Mouse (Mus musculus): ENCODE data around the gene Cd24a. TPM values are rescaled to one million over a fixed set of nuclear protein-coding genes. Genes with fewer than 3 reads are reported as not detected.
A peak's percentile ranks its signal among the peaks of the same experiment; 100 is the strongest.

Cd24a gene
- polyA plus RNA-seq, 1 experiment from 2014 or later, result 206 TPM

- H3K4me3 ChIP-seq, result no peak overlapping the region
- H3K27ac ChIP-seq, result no peak overlapping the region
- 81% methylated on average over 5 of the region's 5 CpGs for WGBS
- H3K27me3 ChIP-seq (ENCODE audit: poor library complexity, severe bottlenecking), result peaks cover 8% of the 10 kb centered on the region; the same call in 1 of the 2 replicates
- no peaks in the 10 kb centered on the region for H3K36me3 ChIP-seq (replicated peaks)
- no peak for DNase-seq (ENCODE audit: extremely low spot score, low spot score)
- H3K4me1 ChIP-seq, result peaks cover 14% of the 10 kb centered on the region
- H3K9me3 ChIP-seq, result no peaks in the 10 kb centered on the region
These were observed 15.1 kb downstream of the Cd24a start for GRCm38 (mm10) chr10:43593182-43593581.

GRCm38 (mm10) chr10:43594187-43594586, 16.1 kb downstream of the Cd24a start:
- no peaks in the 10 kb centered on the region for H3K36me3 ChIP-seq (replicated peaks)
- H3K27me3 ChIP-seq (ENCODE audit: poor library complexity, severe bottlenecking), result no peaks in the 10 kb centered on the region
- DNase-seq (ENCODE audit: extremely low spot score, low spot score), result no peak
- no peak overlapping the region for H3K27ac ChIP-seq
- 88% methylated on average over 2 of the region's 2 CpGs for WGBS
- H3K4me3 ChIP-seq, result no peak overlapping the region
- H3K4me1 ChIP-seq, result peaks cover 8% of the 10 kb centered on the region
- H3K9me3 ChIP-seq, result no peaks in the 10 kb centered on the region

- no peaks in the 10 kb centered on the region for H3K36me3 ChIP-seq (replicated peaks)
- WGBS, result 82% methylated on average over 3 of the region's 3 CpGs
- H3K9me3 ChIP-seq, result no peaks in the 10 kb centered on the region
- H3K27me3 ChIP-seq (ENCODE audit: poor library complexity, severe bottlenecking), result no peaks in the 10 kb centered on the region
- H3K4me1 ChIP-seq, result peaks cover under 1% of the 10 kb centered on the region; the same call in 1 of the 2 replicates
- no peak overlapping the region for H3K27ac ChIP-seq
- H3K4me3 ChIP-seq, result no peak overlapping the region
- no peak for DNase-seq (ENCODE audit: extremely low spot score, low spot score)
These were observed 16.8 kb downstream of the Cd24a start for GRCm38 (mm10) chr10:43594894-43595293.

- WGBS, result 85% methylated on average over 2 of the region's 2 CpGs
- H3K4me3 ChIP-seq, result no peak overlapping the region
- H3K27me3 ChIP-seq (ENCODE audit: poor library complexity, severe bottlenecking), result no peaks in the 10 kb centered on the region
- DNase-seq (ENCODE audit: extremely low spot score, low spot score), result no peak
- H3K27ac ChIP-seq, result no peak overlapping the region
- no peaks in the 10 kb centered on the region for H3K36me3 ChIP-seq (replicated peaks)
- peaks cover 12% of the 10 kb centered on the region for H3K4me1 ChIP-seq
- H3K9me3 ChIP-seq, result no peaks in the 10 kb centered on the region
These were observed 20.1 kb downstream of the Cd24a start for GRCm38 (mm10) chr10:43598067-43598726.

- Histone ChIP-seq H3K27ac (no peak overlapping the region), H3K4me1 (peaks cover 12% of the 10 kb centered on the region), H3K9me3 (no peaks in the 10 kb centered on the region), H3K27me3 (ENCODE audit: poor library complexity, severe bottlenecking) (no peaks in the 10 kb centered on the region), H3K4me3 (no peak overlapping the region), H3K36me3 (replicated peaks) (no peaks in the 10 kb centered on the region)
- no peak for DNase-seq (ENCODE audit: extremely low spot score, low spot score)
- WGBS, result 94% methylated on average over 1 of the region's 1 CpGs
These were observed 23.0 kb downstream of the Cd24a start for GRCm38 (mm10) chr10:43601039-43601438.

GRCm38 (mm10) chr10:43601511-43602396, 23.7 kb downstream of the Cd24a start:
- no peaks in the 10 kb centered on the region for H3K36me3 ChIP-seq (replicated peaks)
- 0 out of 2 replicates have a peak overlapping the region, but pooled peaks have one; percentile 35 for H3K27ac ChIP-seq
- H3K4me1 ChIP-seq, result peaks cover 12% of the 10 kb centered on the region
- H3K9me3 ChIP-seq, result no peaks in the 10 kb centered on the region
- H3K4me3 ChIP-seq, result no peak overlapping the region
- WGBS, result 57% methylated on average over 14 of the region's 14 CpGs
- no peak for DNase-seq (ENCODE audit: extremely low spot score, low spot score)
- no peaks in the 10 kb centered on the region for H3K27me3 ChIP-seq (ENCODE audit: poor library complexity, severe bottlenecking)

- no peak overlapping the region for H3K27ac ChIP-seq
- no peaks in the 10 kb centered on the region for H3K27me3 ChIP-seq (ENCODE audit: poor library complexity, severe bottlenecking)
- WGBS, result 87% methylated on average over 4 of the region's 4 CpGs
- H3K36me3 ChIP-seq (replicated peaks), result no peaks in the 10 kb centered on the region
- no peak for DNase-seq (ENCODE audit: extremely low spot score, low spot score)
- no peaks in the 10 kb centered on the region for H3K9me3 ChIP-seq
- H3K4me1 ChIP-seq, result peaks cover 12% of the 10 kb centered on the region
- no peak overlapping the region for H3K4me3 ChIP-seq
These were observed 26.0 kb downstream of the Cd24a start for GRCm38 (mm10) chr10:43603975-43604686.

- Histone ChIP-seq H3K27me3 (ENCODE audit: poor library complexity, severe bottlenecking) (no peaks in the 10 kb centered on the region), H3K4me3 (no peak overlapping the region), H3K27ac (no peak overlapping the region), H3K9me3 (no peaks in the 10 kb centered on the region), H3K36me3 (replicated peaks) (no peaks in the 10 kb centered on the region), H3K4me1 (peaks cover 12% of the 10 kb centered on the region)
- DNase-seq (ENCODE audit: extremely low spot score, low spot score), result no peak
- WGBS, result 91% methylated on average over 10 of the region's 10 CpGs
These were observed 26.7 kb downstream of the Cd24a start for GRCm38 (mm10) chr10:43604687-43605250.

- H3K27ac ChIP-seq, result no peak overlapping the region
- H3K4me1 ChIP-seq, result peaks cover 12% of the 10 kb centered on the region
- 84% methylated on average over 7 of the region's 7 CpGs for WGBS
- H3K27me3 ChIP-seq (ENCODE audit: poor library complexity, severe bottlenecking), result no peaks in the 10 kb centered on the region
- DNase-seq (ENCODE audit: extremely low spot score, low spot score), result no peak
- H3K36me3 ChIP-seq (replicated peaks), result no peaks in the 10 kb centered on the region
- no peaks in the 10 kb centered on the region for H3K9me3 ChIP-seq
- H3K4me3 ChIP-seq, result no peak overlapping the region
These were observed 27.8 kb downstream of the Cd24a start for GRCm38 (mm10) chr10:43605901-43606300.

- Histone ChIP-seq H3K4me1 (no peaks in the 10 kb centered on the region), H3K36me3 (replicated peaks) (no peaks in the 10 kb centered on the region), H3K27ac (no peak overlapping the region), H3K27me3 (ENCODE audit: poor library complexity, severe bottlenecking) (no peaks in the 10 kb centered on the region), H3K4me3 (no peak overlapping the region), H3K9me3 (no peaks in the 10 kb centered on the region)
- no peak for DNase-seq (ENCODE audit: extremely low spot score, low spot score)
- WGBS, result 86% methylated on average over 5 of the region's 5 CpGs
These were observed 31.4 kb downstream of the Cd24a start for GRCm38 (mm10) chr10:43609507-43609906.

GRCm38 (mm10) chr10:43609958-43610357, 31.9 kb downstream of the Cd24a start:
- no peaks in the 10 kb centered on the region for H3K36me3 ChIP-seq (replicated peaks)
- no peaks in the 10 kb centered on the region for H3K4me1 ChIP-seq
- no peak overlapping the region for H3K4me3 ChIP-seq
- no peak for DNase-seq (ENCODE audit: extremely low spot score, low spot score)
- peak overlapping the region; percentile 22; the same call in 1 of the 2 replicates for H3K27ac ChIP-seq
- H3K9me3 ChIP-seq, result no peaks in the 10 kb centered on the region
- WGBS, result 85% methylated on average over 2 of the region's 2 CpGs
- no peaks in the 10 kb centered on the region for H3K27me3 ChIP-seq (ENCODE audit: poor library complexity, severe bottlenecking)

- no peak overlapping the region for H3K4me3 ChIP-seq
- H3K27me3 ChIP-seq (ENCODE audit: poor library complexity, severe bottlenecking), result no peaks in the 10 kb centered on the region
- H3K36me3 ChIP-seq (replicated peaks), result no peaks in the 10 kb centered on the region
- no peaks in the 10 kb centered on the region for H3K9me3 ChIP-seq
- H3K4me1 ChIP-seq, result no peaks in the 10 kb centered on the region
- DNase-seq (ENCODE audit: extremely low spot score, low spot score), result no peak
- H3K27ac ChIP-seq, result no peak overlapping the region
These were observed 33.0 kb downstream of the Cd24a start for GRCm38 (mm10) chr10:43611081-43611480.
